ENCODE assay signal across 9 mouse cellular contexts in the genomic region with DNA sequence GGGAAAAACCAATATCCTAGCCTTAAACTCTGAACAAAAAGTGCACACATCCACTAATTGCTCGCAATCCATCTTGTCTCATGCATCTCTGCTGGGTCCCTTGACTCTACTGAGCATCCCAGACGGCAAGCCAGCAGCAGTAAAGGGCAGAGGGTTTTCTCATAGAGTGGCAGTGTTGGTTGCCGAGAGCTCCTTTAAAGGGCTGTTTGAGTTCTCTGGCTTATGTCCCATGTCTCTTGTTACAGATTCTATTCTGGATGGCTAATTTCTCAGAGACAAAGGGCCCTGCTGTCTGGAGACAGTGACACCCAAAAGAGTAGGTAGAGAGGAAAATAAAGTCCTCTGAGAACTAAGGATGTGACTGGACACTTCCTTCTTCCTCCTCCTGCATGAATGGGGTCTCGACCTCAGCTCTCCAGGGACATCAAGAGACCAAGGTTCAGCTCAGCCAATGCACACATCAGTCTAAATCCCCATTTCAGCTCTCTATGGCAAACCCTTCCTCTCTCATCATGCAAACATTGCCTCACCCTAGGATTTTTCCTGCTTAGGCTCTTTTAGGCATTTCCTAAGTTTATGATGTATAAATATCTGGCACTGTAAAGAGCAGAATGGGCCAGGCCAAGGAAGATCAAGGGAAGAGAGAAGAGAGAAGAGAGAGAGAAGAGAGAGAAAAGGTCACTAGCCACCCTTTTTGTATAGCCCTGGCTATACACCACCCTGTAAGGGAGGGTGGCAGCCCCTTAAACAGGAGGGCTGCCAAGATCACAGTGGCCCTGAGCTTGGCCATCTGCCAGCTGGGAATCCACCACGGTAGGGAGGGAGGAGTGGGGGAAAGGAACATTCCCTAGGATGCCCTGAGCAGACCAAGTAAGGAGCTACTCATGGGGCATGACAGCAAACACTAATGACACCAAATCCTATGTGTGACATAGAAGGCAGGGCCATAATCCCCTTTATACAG. TPM values are rescaled to one million over a fixed set of nuclear protein-coding genes. Genes with fewer than 3 reads are reported as not detected.
DNase-seq lines count a peak whose midpoint lies in the region; ATAC-seq lines count a peak whose summit lies in the region.
"Had no signal": no experiment of that assay in that cellular context is flagged by ENCODE, and none has a peak within 500 bp of the region (broad histone marks: within the 10 kb centered on the region; RNA-seq: fewer than 3 reads in every experiment).

No protein-coding gene starts in this region.

- H3K4me3 ChIP-seq in intestine, embryonic 15.5 days (replicated peaks) = no peak overlapping the region
- no peak overlapping the region for H3K4me3 ChIP-seq in stomach, embryonic 14.5 days (ENCODE audit: low read depth, low read length)
- H3K4me3 ChIP-seq: liver, embryonic 13.5 days had no signal

- H3K9ac ChIP-seq in intestine, embryonic 15.5 days = no peak overlapping the region
- H3K9ac ChIP-seq in stomach, embryonic 14.5 days (replicated peaks; ENCODE audit: low read depth, low read length) = no peak overlapping the region
- H3K9ac ChIP-seq: liver, embryonic 13.5 days had no signal

- ATAC-seq in intestine, embryonic 15.5 days = peak; percentile 51
- ATAC-seq in stomach, embryonic 14.5 days (ENCODE audit: insufficient number of reproducible peaks, insufficient read depth, low FRiP score, low read depth) = peak; percentile 42; the same call in 1 of the 2 replicates

- peaks cover 10% of the 10 kb centered on the region; the same call in 1 of the 2 replicates for H3K36me3 ChIP-seq in intestine, embryonic 15.5 days
- H3K36me3 ChIP-seq in stomach, embryonic 14.5 days (ENCODE audit: control insufficient read depth, insufficient read depth, low read length) = peaks cover 27% of the 10 kb centered on the region

- H3K4me1 ChIP-seq in intestine, embryonic 15.5 days (replicated peaks) = peaks cover 8% of the 10 kb centered on the region
- peaks cover 18% of the 10 kb centered on the region for H3K4me1 ChIP-seq in stomach, embryonic 14.5 days (ENCODE audit: control insufficient read depth, insufficient read depth, low read length)
- H3K4me1 ChIP-seq: liver, embryonic 13.5 days had no signal

- WGBS in intestine, embryonic 15.5 days = 49% methylated on average over 5 of the region's 5 CpGs
- 52% methylated on average over 5 of the region's 5 CpGs for WGBS in stomach, embryonic 14.5 days

- peak overlapping the region; percentile 18; the same call in 1 of the 2 replicates for H3K27ac ChIP-seq in intestine, embryonic 15.5 days
- peak overlapping the region; percentile 55 for H3K27ac ChIP-seq in stomach, embryonic 14.5 days (ENCODE audit: low read length)
- H3K27ac ChIP-seq: liver, embryonic 13.5 days had no signal

- no peaks in the 10 kb centered on the region for H3K9me3 ChIP-seq in intestine, embryonic 15.5 days
- no peaks in the 10 kb centered on the region for H3K9me3 ChIP-seq in stomach, embryonic 14.5 days (ENCODE audit: control insufficient read depth, low read depth, low read length)
- H3K9me3 ChIP-seq: liver, embryonic 13.5 days had no signal

- H3K4me2 ChIP-seq in intestine, embryonic 15.5 days (replicated peaks) = no peak overlapping the region
- no peak overlapping the region for H3K4me2 ChIP-seq in stomach, embryonic 14.5 days (replicated peaks; ENCODE audit: low read depth, low read length)
- H3K4me2 ChIP-seq: liver, embryonic 13.5 days had no signal

- H3K27me3 ChIP-seq in intestine, embryonic 15.5 days (replicated peaks) = no peaks in the 10 kb centered on the region
- no peaks in the 10 kb centered on the region for H3K27me3 ChIP-seq in stomach, embryonic 14.5 days (ENCODE audit: control insufficient read depth, insufficient read depth, low read length)
- H3K27me3 ChIP-seq: liver, embryonic 13.5 days had no signal

- DNase-seq in embryo, embryonic 10 days (ENCODE audit: low spot score) = peak; percentile 28
- DNase-seq in embryo, embryonic 9.5 days (ENCODE audit: extremely low spot score) = no peak
- DNase-seq in ovary, postnatal 36 days (ENCODE audit: low spot score) = peak; percentile 40
- DNase-seq in ovary, postnatal 10 days (ENCODE audit: low spot score) = no peak
- DNase-seq in natural killer cell, adult 2 months (ENCODE audit: low spot score in 2 of 2) = no peak
- no peak for DNase-seq in frontal cortex, postnatal 36 days (ENCODE audit: low spot score in 2 of 2)
- DNase-seq: liver, embryonic 13.5 days had no signal

RNA-seq across cellular contexts. Expression of a gene that starts 30.2 kb away (rescaled TPM):
- 0.64 and 0.67 TPM in 2 replicates for polyA plus RNA-seq in intestine, embryonic 15.5 days (2015; fragmentation: Nextera tagmentation; extraction: Ambion mirVana)
- polyA plus RNA-seq in stomach, embryonic 14.5 days (2014; fragmentation: Nextera tagmentation; extraction: Ambion mirVana) = 0.95 and 1.0 TPM in 2 replicates

Comparison
In these comparisons a context has a peak if more than half of its experiments do, and no peak if none do; other contexts are left out.
1. DNase-seq: peak in embryo, embryonic 10 days (single experiment) and ovary, postnatal 36 days (single experiment); none in embryo, embryonic 9.5 days (single experiment), ovary, postnatal 10 days (single experiment), natural killer cell, adult 2 months (0 of 2) and frontal cortex, postnatal 36 days (0 of 2).